Mouse (Mus musculus): ENCODE data around the gene 4930451I11Rik. TPM values are rescaled to one million over a fixed set of nuclear protein-coding genes. Genes with fewer than 3 reads are reported as not detected.

The 4930451I11Rik gene
- total RNA-seq, 1 experiment from 2014 or later, result not detected

Other genes starting within 250 kb of the 4930451I11Rik start
- 1.4 and 3.2 TPM in 2 replicates for gene Apobr, start 246.7 kb downstream of the 4930451I11Rik start, total RNA-seq (2021)
- gene Cln3, start 245.8 kb downstream of the 4930451I11Rik start, total RNA-seq (2021), result 31.7 and 42.7 TPM in 2 replicates
- gene Il27, start 236.7 kb downstream of the 4930451I11Rik start, total RNA-seq (2021), result not detected in 2 replicates
- gene Nupr1, start 200.8 kb downstream of the 4930451I11Rik start, total RNA-seq (2021), result 12.1 and 20.7 TPM in 2 replicates
- 37.5 and 41.1 TPM in 2 replicates for gene Sgf29, start 182.3 kb downstream of the 4930451I11Rik start, total RNA-seq (2021)
- gene Sult1a1, start 155.2 kb downstream of the 4930451I11Rik start, total RNA-seq (2021), result 29.6 and 31.0 TPM in 2 replicates
- 83.3 and 85.8 TPM in 2 replicates for gene Bola2, start 136.2 kb downstream of the 4930451I11Rik start, total RNA-seq (2021)
- 12.8 and 17.5 TPM in 2 replicates for gene Slx1b, start 135.9 kb downstream of the 4930451I11Rik start, total RNA-seq (2021)
- gene Coro1a, start 123.9 kb downstream of the 4930451I11Rik start, total RNA-seq (2021), result 3.5 and 8.0 TPM in 2 replicates
- gene Mapk3, start 72.0 kb downstream of the 4930451I11Rik start, total RNA-seq (2021), result 142 and 170 TPM in 2 replicates
- 6.5 and 7.5 TPM in 2 replicates for gene Gdpd3, start 65.3 kb downstream of the 4930451I11Rik start, total RNA-seq (2021)
- 122 and 181 TPM in 2 replicates for gene Ypel3, start 54.7 kb downstream of the 4930451I11Rik start, total RNA-seq (2021)
- 0.67 and 1.6 TPM in 2 replicates for gene Tbx6, start 50.2 kb downstream of the 4930451I11Rik start, total RNA-seq (2021)
- 91.5 and 101 TPM in 2 replicates for gene Ppp4c, start 39.1 kb downstream of the 4930451I11Rik start, total RNA-seq (2021)
- 17.2 and 17.3 TPM in 2 replicates for gene Fam57b, start 34.0 kb downstream of the 4930451I11Rik start, total RNA-seq (2021)
- 0.52 and 1.9 TPM in 2 replicates for gene Doc2a, start 15.8 kb upstream of the 4930451I11Rik start, total RNA-seq (2021)
- gene Hirip3, start 30.3 kb upstream of the 4930451I11Rik start, total RNA-seq (2021), result 23.2 and 39.1 TPM in 2 replicates
- 44.4 and 50.5 TPM in 2 replicates for gene Ino80e, start 30.7 kb upstream of the 4930451I11Rik start, total RNA-seq (2021)
- gene Taok2, start 53.1 kb upstream of the 4930451I11Rik start, total RNA-seq (2021), result 82.8 and 89.5 TPM in 2 replicates
- gene Tmem219, start 91.3 kb upstream of the 4930451I11Rik start, total RNA-seq (2021), result 21.7 and 34.5 TPM in 2 replicates
- gene Kctd13, start 97.2 kb upstream of the 4930451I11Rik start, total RNA-seq (2021), result 31.1 and 42.7 TPM in 2 replicates
- 1.6 and 2.5 TPM in 2 replicates for gene Asphd1, start 117.9 kb upstream of the 4930451I11Rik start, total RNA-seq (2021)
- 91.1 and 128 TPM in 2 replicates for gene Sez6l2, start 118.9 kb upstream of the 4930451I11Rik start, total RNA-seq (2021)
- gene Cdipt, start 144.3 kb upstream of the 4930451I11Rik start, total RNA-seq (2021), result 95.1 and 99.5 TPM in 2 replicates
- gene Cdiptos, start 144.5 kb upstream of the 4930451I11Rik start, total RNA-seq (2021), result 0.71 and 2.0 TPM in 2 replicates
- 102 and 118 TPM in 2 replicates for gene Mvp, start 183.0 kb upstream of the 4930451I11Rik start, total RNA-seq (2021)
- gene Pagr1b, start 184.8 kb upstream of the 4930451I11Rik start, total RNA-seq (2021), result 1.7 and 2.8 TPM in 2 replicates
- gene Pagr1a, start 185.7 kb upstream of the 4930451I11Rik start, total RNA-seq (2021), result 13.4 and 28.2 TPM in 2 replicates
- gene Gm42742, start 189.5 kb upstream of the 4930451I11Rik start, total RNA-seq (2021), result 31.0 and 44.0 TPM in 2 replicates
- 2.2 and 5.1 TPM in 2 replicates for gene Prrt2, start 189.6 kb upstream of the 4930451I11Rik start, total RNA-seq (2021)
- gene Maz, start 195.4 kb upstream of the 4930451I11Rik start, total RNA-seq (2021), result 167 and 171 TPM in 2 replicates
- gene Kif22, start 210.8 kb upstream of the 4930451I11Rik start, total RNA-seq (2021), result 9.5 and 15.0 TPM in 2 replicates